In the genomic region with DNA sequence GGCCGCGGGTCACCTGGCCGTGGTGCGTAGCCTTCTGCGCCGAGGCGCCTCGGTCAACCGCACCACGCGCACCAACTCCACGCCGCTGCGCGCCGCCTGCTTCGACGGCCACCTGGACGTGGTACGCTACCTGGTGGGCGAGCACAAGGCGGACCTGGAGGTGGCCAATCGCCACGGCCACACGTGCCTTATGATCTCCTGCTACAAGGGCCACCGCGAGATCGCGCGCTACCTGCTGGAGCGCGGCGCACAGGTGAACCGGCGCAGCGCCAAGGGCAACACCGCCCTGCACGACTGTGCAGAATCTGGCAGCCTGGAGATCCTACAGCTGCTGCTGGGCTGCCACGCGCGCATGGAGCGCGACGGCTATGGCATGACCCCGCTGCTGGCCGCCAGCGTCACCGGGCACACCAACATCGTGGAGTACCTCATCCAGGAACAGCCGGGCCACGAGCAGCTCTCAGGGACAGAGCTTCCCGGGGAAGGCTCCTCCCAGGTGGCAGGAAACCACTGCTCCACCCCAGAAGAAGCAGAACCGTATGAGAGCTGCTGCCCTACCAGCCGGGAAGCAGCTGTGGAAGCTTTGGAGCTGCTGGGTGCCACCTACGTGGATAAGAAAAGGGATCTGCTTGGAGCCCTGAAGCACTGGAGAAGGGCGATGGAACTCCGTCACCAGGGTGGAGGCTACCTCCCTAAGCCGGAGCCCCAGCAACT, we compare ENCODE assay signal across 8 mouse cellular contexts. TPM values are rescaled to one million over a fixed set of nuclear protein-coding genes. Genes with fewer than 3 reads are reported as not detected.
DNase-seq lines count a peak whose midpoint lies in the region; ATAC-seq and TF ChIP-seq lines count a peak whose summit lies in the region.

No protein-coding gene starts in this region.

- ATAC-seq in neural tube, embryonic 13.5 days (ENCODE audit: low read depth): no peak
- no peak for ATAC-seq in inflammation-experienced regulatory T-cells, adult 6 months

- peaks cover 17% of the 10 kb centered on the region for H3K36me3 ChIP-seq in liver, adult 2 months (ENCODE audit: control insufficient read depth, insufficient read depth, low read length)
- peaks cover 48% of the 10 kb centered on the region for H3K36me3 ChIP-seq in neural tube, embryonic 13.5 days

- no peaks in the 10 kb centered on the region for H3K27me3 ChIP-seq in liver, adult 2 months (ENCODE audit: control insufficient read depth, insufficient read depth, low read length)
- H3K27me3 ChIP-seq in neural tube, embryonic 13.5 days: no peaks in the 10 kb centered on the region

- no peak for TF ChIP-seq CTCF in liver, adult 2 months (IDR thresholded peaks at IDR 0.05; ENCODE audit: low read depth, low read length)
- TF ChIP-seq CTCF in bone marrow macrophage, adult 2 months (IDR thresholded peaks at IDR 0.05; ENCODE audit: low read depth, low read length): no peak

- H3K4me3 ChIP-seq in liver, adult 2 months (ENCODE audit: insufficient read depth, low read depth, low read length): peak overlapping the region; percentile 94
- peak overlapping the region; percentile 79 for H3K4me3 ChIP-seq in bone marrow macrophage, adult 2 months (ENCODE audit: insufficient read depth, low read length)
- H3K4me3 ChIP-seq in neural tube, embryonic 13.5 days: peak overlapping the region; percentile 67

- H3K9ac ChIP-seq in liver, adult 2 months (ENCODE audit: low read depth, low read length): peak overlapping the region; percentile 87
- peak overlapping the region; percentile 81 for H3K9ac ChIP-seq in neural tube, embryonic 13.5 days

- DNase-seq in liver, adult 2 months (ENCODE audit: extremely low read depth, low read depth, low spot score): no peak
- no peak for DNase-seq in liver
- DNase-seq in gastrocnemius, postnatal 25 days: peak; percentile 71
- DNase-seq in kidney, postnatal 14 days: peak; percentile 63
- no peak for DNase-seq in spleen, postnatal 10 days (ENCODE audit: low spot score in 2 of 2)

- H3K4me2 ChIP-seq in neural tube, embryonic 13.5 days: peak overlapping the region; percentile 99

- no peaks in the 10 kb centered on the region for H3K9me3 ChIP-seq in neural tube, embryonic 13.5 days

- 6% methylated on average over 58 of the region's 58 CpGs for WGBS in liver, adult 2 months
- WGBS in neural tube, embryonic 13.5 days: 13% methylated on average over 48 of the region's 58 CpGs

- TF ChIP-seq POLR2A in liver, adult 2 months (IDR thresholded peaks at IDR 0.05; ENCODE audit: extremely low read depth, insufficient read depth, low read length): no peak
- no peak for TF ChIP-seq POLR2A in bone marrow macrophage, adult 2 months (IDR thresholded peaks at IDR 0.05; ENCODE audit: borderline replicate concordance, low read depth, low read length)

- peaks cover 29% of the 10 kb centered on the region for H3K4me1 ChIP-seq in liver, adult 2 months (ENCODE audit: control insufficient read depth, insufficient read depth, low read length)
- peaks cover 30% of the 10 kb centered on the region for H3K4me1 ChIP-seq in bone marrow macrophage, adult 2 months (ENCODE audit: control insufficient read depth, insufficient read depth, low read length)
- H3K4me1 ChIP-seq in neural tube, embryonic 13.5 days (replicated peaks): peaks cover 63% of the 10 kb centered on the region

- H3K27ac ChIP-seq in liver, adult 2 months (replicated peaks; ENCODE audit: insufficient read depth, low read depth, low read length): peak overlapping the region; percentile 72
- peak overlapping the region; percentile 42 for H3K27ac ChIP-seq in bone marrow macrophage, adult 2 months (ENCODE audit: insufficient read depth, low read depth, low read length)
- peak overlapping the region; percentile 87 for H3K27ac ChIP-seq in neural tube, embryonic 13.5 days (replicated peaks)

- H3K79me2 ChIP-seq in liver, adult 2 months (ENCODE audit: control insufficient read depth, insufficient read depth, low read length): peaks cover 32% of the 10 kb centered on the region

RNA-seq across cellular contexts. Expression of a gene that starts 0.7 kb away (rescaled TPM):
- total RNA-seq in liver, adult 2 months (2014; rRNA removed): 11.5 and 12.1 TPM in 2 replicates
- 16.6 and 18.9 TPM in 2 replicates for polyA plus RNA-seq in liver, adult 2 months (2012; rRNA removed)
- 8.8 and 10.3 TPM in 2 replicates for polyA plus RNA-seq in bone marrow macrophage, adult 2 months (2012; ENCODE audit: insufficient read depth, insufficient read length, missing spikeins)
- total RNA-seq in gastrocnemius, postnatal 25 days (2021): 100 to 1,000 TPM; 133 to 135 TPM
- polyA plus RNA-seq in neural tube, embryonic 13.5 days (2015; fragmentation: Nextera tagmentation; extraction: Ambion mirVana): 16.6 and 19.1 TPM in 2 replicates
- polyA plus RNA-seq in inflammation-experienced regulatory T-cells, adult 6 months (2017; shearing (Covaris generic)): 1 to 10 TPM; 4.9 to 6.2 (median 6.1) TPM

RNA-seq across cellular contexts. Expression of a gene that starts 19.2 kb away (rescaled TPM):
- 2.5 and 3.4 TPM in 2 replicates for total RNA-seq in liver, adult 2 months (2014; rRNA removed)
- polyA plus RNA-seq in liver, adult 2 months (2012; rRNA removed): 20.9 and 27.7 TPM in 2 replicates
- 13.5 and 17.6 TPM in 2 replicates for polyA plus RNA-seq in bone marrow macrophage, adult 2 months (2012; ENCODE audit: insufficient read depth, insufficient read length, missing spikeins)
- total RNA-seq in gastrocnemius, postnatal 25 days (2021): 1 to 10 TPM; 2.8 to 3.0 TPM
- polyA plus RNA-seq in neural tube, embryonic 13.5 days (2015; fragmentation: Nextera tagmentation; extraction: Ambion mirVana): 1.5 and 1.7 TPM in 2 replicates
- 10 to 100 TPM in 1 of 3 experiments, 1 to 10 TPM in 2; 8.1 to 11.5 (median 8.7) TPM for polyA plus RNA-seq in inflammation-experienced regulatory T-cells, adult 6 months (2017; shearing (Covaris generic))

RNA-seq across cellular contexts. Expression of a gene that starts 35.3 kb away (rescaled TPM):
- 23.0 and 28.1 TPM in 2 replicates for total RNA-seq in liver, adult 2 months (2014; rRNA removed)
- polyA plus RNA-seq in liver, adult 2 months (2012; rRNA removed): 20.6 and 21.5 TPM in 2 replicates
- polyA plus RNA-seq in bone marrow macrophage, adult 2 months (2012; ENCODE audit: insufficient read depth, insufficient read length, missing spikeins): 40.4 and 44.1 TPM in 2 replicates
- 10 to 100 TPM; 35.3 to 39.1 TPM for total RNA-seq in gastrocnemius, postnatal 25 days (2021)
- 21.5 and 24.7 TPM in 2 replicates for polyA plus RNA-seq in neural tube, embryonic 13.5 days (2015; fragmentation: Nextera tagmentation; extraction: Ambion mirVana)
- polyA plus RNA-seq in inflammation-experienced regulatory T-cells, adult 6 months (2017; shearing (Covaris generic)): 10 to 100 TPM; 25.6 to 28.7 (median 25.6) TPM

RNA-seq across cellular contexts. Expression of a gene that starts 38.6 kb away (rescaled TPM):
- total RNA-seq in liver, adult 2 months (2014; rRNA removed): 10.7 and 20.1 TPM in 2 replicates
- 55.4 and 60.3 TPM in 2 replicates for polyA plus RNA-seq in liver, adult 2 months (2012; rRNA removed)
- polyA plus RNA-seq in bone marrow macrophage, adult 2 months (2012; ENCODE audit: insufficient read depth, insufficient read length, missing spikeins): 22.2 and 25.0 TPM in 2 replicates
- total RNA-seq in gastrocnemius, postnatal 25 days (2021): 10 to 100 TPM; 27.1 to 31.8 TPM
- 25.7 and 26.3 TPM in 2 replicates for polyA plus RNA-seq in neural tube, embryonic 13.5 days (2015; fragmentation: Nextera tagmentation; extraction: Ambion mirVana)
- polyA plus RNA-seq in inflammation-experienced regulatory T-cells, adult 6 months (2017; shearing (Covaris generic)): 10 to 100 TPM; 13.6 to 17.5 (median 14.5) TPM

RNA-seq across cellular contexts. Expression of a gene that starts 42.7 kb away (rescaled TPM):
- not detected in 2 replicates for total RNA-seq in liver, adult 2 months (2014; rRNA removed)
- not detected in 2 replicates for polyA plus RNA-seq in liver, adult 2 months (2012; rRNA removed)
- polyA plus RNA-seq in bone marrow macrophage, adult 2 months (2012; ENCODE audit: insufficient read depth, insufficient read length, missing spikeins): not detected in 2 replicates
- total RNA-seq in gastrocnemius, postnatal 25 days (2021): not detected
- not detected in 2 replicates for polyA plus RNA-seq in neural tube, embryonic 13.5 days (2015; fragmentation: Nextera tagmentation; extraction: Ambion mirVana)
- not detected for polyA plus RNA-seq in inflammation-experienced regulatory T-cells, adult 6 months (2017; shearing (Covaris generic))

Comparison
In these comparisons a context has a peak if more than half of its experiments do, and no peak if none do; other contexts are left out.
1. DNase-seq: peak in gastrocnemius, postnatal 25 days (single experiment) and kidney, postnatal 14 days (single experiment); none in liver, adult 2 months (single experiment), liver (single experiment) and spleen, postnatal 10 days (0 of 2).
2. Peak in every context shown above with its lines, with median percentiles within 50 percentile points of each other: H3K27ac ChIP-seq and H3K4me3 ChIP-seq.